Mouse (Mus musculus) spleen, embryonic (tissue): Measurements from ENCODE around the gene Chaf1a.

Source experiments
- CTCF ChIA-PET: fragments of 350-600 bp; sonication (Branson Sonifier 250); formaldehyde crosslinking; loops from one replicate; lab custom pipeline; 2022; lab: Charles Lee

Gene Chaf1a

DNA sequence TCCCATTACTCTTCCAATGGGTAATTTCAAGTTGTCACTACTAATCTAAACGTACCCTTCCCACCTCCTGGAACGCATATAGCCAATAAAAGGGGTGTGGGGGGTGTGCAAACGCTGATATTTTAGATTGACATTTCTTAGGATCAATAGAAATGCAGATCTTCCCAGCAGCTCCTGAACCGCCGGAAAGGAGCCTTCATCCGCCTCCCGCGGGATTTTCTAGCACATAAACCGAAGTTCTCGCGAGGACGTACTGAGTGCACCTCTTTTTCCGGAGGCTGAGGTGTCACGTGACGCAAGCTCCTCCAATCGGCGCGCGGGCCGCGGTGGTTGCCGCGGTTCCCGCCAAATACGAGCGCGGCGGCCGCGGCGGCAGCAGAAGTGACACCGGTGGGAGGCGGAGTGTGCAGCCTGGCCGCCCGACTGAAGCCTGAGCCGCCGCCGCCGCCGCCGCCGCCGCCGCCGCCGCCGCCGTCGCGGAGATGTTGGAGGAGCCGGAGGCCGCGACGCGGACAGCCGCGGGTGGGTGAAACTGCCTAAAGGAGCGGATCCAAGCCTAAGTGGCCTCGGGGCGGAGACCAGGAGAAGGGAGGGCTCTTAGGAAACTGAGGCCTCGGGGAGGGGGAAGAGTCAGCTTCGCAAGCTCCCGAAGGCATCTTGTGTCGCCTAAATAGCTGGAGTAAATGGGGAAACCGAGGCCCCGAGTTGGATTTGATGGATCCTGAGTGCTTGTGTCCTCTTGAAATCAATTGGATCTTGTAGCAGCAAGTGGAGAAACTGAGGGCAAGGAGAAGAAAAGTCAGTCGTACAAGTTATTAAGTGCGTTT is at the start of gene Chaf1a:
Gene Chaf1a, plus strand, starts transcription at position 410 of the 827 bp plus-strand sequence.
- CTCF ChIA-PET, result interaction anchor here (1.1 kb wide), 1 partner anchor 39 kb away, joined by 3 read pairs; the partner anchor contains the start of gene Hdgfl2

DNA sequence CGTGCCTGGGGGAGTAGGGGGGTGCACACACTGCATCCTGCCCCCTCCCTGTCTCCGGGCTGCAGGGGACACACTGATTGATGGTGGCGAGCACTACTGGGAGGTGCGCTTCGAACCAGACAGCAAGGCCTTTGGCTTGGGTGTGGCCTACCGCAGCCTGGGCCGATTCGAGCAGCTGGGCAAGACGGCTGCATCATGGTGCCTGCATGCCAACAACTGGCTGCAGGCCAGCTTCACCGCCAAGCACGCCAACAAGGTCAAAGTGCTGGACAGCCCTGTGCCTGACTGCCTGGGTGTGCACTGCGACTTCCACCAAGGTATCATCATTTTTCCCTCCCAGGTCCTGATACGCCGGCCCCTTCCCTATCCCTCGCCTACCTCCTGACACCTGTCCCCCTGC is 44.2 kb upstream of the Chaf1a start:
- CTCF ChIA-PET, result no interaction called here

DNA sequence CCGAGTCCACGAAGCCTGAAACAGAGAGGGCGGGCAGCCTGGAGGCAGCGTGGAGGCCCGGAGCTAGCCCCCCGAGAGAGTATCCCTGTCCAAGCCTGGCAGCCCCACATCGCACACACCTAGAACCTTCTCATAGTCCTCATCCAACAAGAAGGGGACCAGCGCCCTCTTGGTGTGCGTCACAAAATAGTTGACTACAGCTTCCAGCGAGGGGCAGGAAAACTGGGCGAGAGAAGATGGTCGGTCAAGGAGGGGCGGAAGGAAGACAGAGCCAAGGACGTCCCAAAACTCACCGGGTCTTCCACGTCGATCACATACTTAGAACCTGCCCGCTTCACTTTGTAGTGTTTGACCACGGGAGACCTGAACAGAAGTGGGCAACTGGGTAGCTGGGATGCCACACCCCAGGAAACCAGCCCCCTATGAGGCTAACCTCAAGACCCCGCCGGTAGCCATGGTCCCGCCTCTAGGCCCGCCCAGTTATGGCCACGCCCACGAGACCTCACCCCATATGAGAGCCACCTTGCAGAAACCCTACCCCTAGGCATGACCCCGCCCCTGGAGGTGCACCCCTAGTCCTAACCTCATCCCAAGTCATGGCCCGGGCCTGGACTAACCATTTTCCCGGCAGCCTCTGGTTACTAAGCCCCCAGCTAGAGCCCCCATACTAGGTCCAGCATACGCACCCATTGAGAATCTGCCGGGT is 40.3 kb upstream of the Chaf1a start:
- CTCF ChIA-PET, result no interaction called here

DNA sequence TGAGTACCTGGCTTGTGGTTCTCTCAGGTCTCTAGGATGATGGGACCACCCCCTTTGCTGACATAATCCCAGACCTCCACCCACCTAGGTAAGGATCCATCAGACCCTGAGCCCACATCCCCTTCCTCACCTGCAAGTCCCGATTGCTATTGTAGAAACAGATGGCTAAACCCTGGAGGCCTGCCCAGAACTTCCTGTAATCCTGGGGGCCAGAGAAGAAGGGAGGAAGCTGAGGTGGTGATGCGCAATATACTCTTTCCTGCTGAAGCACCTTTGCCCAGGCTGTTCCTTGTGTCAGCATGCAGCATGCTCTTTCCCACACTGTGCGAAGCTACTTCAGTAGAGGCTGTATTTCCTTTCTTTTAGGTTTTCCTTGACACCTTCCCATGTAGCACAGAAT is 37.2 kb upstream of the Chaf1a start:
- CTCF ChIA-PET, result no interaction called here

DNA sequence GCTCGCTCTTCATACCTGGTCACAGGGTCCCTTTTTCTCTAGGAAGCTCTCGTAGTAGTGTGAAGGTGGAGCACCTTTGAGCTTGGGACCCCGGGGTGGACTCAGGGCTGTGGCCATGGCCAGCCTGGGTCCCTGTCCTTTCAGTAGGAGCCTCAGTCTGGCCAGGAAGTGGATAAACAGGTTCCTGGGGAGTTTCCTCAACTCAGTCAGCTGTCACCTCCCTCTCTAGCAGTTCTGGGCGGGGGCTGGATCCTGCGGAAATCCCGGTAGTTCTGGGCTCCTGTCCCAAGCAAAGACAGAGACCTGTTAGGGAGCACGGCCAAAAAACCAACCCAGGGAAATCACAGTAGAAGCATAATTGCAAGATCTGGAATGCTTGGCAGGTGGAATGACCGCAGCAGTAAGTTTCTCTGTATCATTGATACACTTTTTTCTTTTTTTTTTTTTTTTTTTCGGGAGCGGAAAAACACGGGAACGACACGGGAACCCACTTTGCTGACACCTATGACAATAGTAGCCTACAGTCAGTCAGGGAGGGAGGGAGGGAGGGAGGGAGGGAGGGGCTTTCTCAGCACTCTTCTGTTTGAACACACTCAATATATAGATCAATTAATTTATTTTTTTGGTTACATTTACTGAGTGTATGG is 34.7 kb upstream of the Chaf1a start, which contains the start of the genes Stap2 and Mpnd:
Gene Stap2, minus strand, starts transcription at position 170 of the 647 bp plus-strand sequence.
Gene Mpnd, plus strand, starts transcription at position 297 of the 647 bp plus-strand sequence.
- CTCF ChIA-PET, result no interaction called here

DNA sequence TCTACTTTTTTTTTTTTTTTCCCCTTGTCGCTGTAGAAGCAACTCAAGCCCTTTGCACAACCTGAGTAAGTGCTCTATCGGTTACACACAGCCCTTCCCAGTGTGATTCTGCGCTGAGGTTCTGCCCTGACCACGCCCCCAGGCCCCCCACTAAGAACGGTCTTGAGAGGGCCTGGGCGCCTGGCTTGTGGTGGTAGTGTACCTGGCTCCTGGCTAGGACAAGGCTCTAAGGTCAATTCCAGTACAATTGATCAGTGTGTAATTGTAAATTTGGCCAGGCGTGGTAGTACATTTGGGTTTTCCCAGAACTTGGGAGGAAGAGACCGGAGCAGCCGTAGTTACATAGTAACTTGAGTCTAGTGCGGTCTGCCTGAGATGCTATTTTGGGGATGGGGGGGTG is 33.3 kb upstream of the Chaf1a start:
- CTCF ChIA-PET, result interaction anchor here (0.6 kb wide), 1 partner anchor 1280 kb away, joined by 3 read pairs; no protein-coding TSS in a partner anchor

DNA sequence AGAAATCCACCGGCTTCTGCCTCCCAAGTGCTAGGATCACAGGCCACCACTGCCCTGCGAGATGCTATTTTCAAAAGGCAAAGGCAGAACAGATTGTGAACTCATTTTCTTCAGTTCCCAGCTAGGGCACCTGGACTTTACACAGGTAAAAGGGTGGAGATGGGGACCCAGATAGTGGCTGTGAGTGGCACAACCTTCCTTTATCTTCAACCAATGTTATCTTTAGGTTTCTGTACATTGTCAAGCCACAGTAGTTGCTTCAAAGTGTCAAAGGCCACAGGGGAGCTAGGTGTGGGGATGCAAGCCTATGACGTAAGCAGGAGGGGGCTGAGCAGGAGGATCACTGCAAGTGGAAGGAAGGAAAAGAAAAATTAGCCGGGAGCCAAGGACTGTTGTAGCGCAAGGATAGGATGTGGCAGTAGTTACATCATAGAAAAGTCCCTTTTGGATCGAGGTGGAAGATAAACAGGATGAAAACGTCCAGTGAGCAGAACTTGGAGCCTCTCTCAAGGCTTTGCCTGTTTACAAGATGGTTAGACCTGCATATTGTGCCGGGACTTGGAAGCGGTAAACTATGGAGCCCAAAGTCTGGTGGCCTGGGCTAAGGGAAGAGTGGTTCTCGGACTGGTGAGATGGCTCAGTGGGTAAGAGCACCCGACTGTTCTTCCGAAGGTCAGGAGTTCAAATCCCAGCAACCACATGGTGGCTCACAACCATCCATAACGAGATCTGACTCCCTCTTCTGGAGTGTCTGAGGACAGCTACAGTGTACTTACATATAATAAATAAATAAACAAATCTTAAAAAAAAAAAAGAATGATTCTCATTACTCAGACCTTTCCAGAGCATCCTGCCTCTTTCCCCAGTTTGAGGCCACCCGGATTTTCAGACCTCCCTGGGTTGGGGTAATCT is 32.5 kb upstream of the Chaf1a start:
- CTCF ChIA-PET, result interaction anchor here (0.5 to 1.8 kb wide), 3 partner anchors 9 to 1280 kb away, joined by 3 to 5 read pairs (median 4); no protein-coding TSS in a partner anchor

DNA sequence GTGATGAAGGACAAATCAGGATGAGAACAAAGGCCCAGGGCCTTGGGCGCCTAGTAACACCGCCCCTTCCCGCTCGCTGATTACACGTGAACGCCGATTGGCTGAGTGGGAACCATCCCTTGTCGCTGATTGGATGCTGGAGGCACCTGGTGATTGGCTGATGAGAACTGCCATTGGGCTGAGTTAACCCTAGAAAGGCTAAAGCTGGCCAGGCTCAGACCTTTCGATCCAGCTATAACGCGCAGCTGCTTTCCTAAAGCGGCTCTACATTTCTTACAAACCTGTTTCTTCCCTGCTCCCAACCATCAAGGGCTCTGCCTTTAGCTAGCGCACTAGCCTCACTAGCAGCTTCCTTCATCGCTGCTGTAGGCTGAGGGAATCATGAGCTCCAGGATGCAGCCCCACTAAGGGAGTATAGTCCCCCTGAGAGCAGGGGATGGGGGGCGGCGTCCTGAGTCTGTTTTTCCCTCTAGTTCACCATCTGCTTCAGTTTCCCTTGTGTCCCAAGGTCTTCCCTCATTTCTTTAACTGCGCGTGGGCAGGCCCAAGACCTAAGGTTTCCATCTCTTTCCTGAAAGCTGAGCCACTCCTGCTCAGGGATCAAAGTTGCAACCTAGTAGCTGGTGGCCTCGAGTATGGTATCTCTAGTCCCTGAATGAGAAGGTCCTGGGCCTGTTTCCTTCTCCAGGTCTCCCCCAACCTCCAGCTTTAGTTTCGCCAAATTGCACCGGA is 31.7 kb upstream of the Chaf1a start:
- CTCF ChIA-PET, result interaction anchor here (0.5 to 1.8 kb wide), 3 partner anchors 9 to 114 kb away, joined by 4 to 6 read pairs (median 5); no protein-coding TSS in a partner anchor

DNA sequence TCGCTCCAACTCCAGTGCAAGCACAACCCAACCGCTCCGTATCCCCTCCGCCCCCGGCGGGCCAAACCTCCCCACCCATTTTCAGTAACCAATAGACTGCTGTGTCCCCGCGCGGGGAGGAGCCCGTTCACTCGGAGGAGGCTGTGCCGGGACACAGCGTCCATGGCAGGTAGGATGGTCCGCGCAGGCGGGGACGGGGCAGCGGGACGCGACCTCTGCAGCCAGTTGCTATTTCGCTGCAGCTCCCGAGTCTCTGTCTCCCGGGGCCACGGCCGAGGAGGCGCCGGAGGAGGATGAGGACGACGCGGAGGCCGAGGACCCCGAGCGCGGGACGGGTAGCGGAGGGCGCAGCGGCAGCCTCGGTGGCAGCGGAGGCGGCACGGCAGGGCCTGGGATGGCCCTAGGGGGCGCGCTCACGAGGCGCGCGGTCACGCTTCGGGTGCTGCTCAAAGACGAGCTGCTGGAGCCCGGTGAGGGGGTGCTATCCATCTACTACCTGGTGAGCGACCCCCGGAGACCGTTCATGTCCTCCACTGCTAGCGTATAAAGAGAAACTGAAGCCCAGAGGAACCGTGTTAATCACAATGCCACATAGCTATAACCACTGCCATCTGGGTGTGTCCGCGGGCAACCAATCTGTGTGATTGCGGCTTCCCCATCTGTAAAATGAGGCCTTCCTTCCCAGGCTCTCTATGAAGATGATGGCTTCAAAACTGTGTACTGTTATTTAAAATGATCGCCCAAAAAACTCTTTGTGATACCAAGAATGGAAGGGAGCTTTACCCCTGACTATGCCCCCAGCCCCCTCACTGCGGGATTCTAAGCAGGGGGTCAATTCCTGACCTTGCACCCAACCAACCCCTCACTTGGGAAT is 30.9 kb upstream of the Chaf1a start:
- CTCF ChIA-PET, result interaction anchor here (0.7 to 1.8 kb wide), 5 partner anchors 8 to 51 kb away, joined by 3 to 6 read pairs (median 3); no protein-coding TSS in a partner anchor

DNA sequence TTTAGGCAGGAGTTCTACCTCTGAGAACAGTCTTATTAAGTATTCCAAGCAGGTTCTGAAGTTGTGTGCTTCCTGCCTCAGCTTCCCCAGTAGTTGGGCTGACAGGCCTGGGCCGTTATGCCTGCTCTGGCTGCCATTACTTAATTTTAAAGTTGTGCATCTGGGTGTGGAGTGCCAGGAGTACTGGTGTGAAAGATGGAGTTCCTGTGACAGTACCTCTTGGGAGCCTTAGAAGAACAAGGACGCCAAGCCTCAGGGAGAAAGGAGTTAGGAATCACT is 30.3 kb upstream of the Chaf1a start:
- CTCF ChIA-PET, result interaction anchor here (0.7 to 1.5 kb wide), 4 partner anchors 11 to 51 kb away, joined by 3 to 6 read pairs (median 3); no protein-coding TSS in a partner anchor

DNA sequence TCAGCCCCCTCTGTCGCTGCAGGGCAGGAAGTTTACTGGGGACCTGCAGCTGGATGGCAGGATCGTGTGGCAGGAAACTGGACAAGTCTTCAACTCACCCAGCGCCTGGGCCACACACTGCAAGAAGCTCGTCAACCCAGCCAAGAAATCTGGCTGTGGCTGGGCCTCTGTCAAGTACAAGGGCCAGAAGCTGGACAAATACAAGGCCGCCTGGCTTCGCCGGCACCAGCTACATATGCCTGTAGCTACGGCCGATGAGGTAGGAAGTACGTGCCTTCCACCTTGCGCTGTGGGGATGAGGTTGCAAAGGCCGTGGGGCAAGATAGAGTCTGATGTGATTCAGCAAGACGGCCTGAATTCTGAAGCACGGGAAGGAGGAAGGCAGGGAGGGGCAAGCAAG is 30.0 kb upstream of the Chaf1a start:
- CTCF ChIA-PET, result interaction anchor here (0.7 to 1.5 kb wide), 3 partner anchors 11 to 50 kb away, joined by 3 to 6 read pairs (median 3); no protein-coding TSS in a partner anchor

DNA sequence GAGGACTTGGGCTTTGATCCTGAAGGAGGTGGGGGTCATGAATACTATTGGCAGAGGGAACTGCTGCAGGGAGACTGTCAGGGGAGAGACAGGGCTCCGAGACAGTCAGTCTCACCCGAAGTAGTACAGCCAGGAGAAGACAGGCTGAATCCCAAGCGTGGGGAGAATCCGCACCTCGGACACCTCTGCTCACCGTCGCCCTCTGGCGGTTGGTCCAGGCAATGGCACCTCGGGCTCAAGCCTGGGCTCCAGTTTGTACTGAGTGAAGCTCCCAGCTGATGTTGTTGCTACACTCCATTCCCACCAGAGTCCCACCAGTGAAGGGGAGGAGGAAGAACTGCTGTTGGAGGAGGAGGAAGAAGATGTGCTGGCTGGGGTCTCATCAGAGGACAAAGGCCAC is 29.6 kb upstream of the Chaf1a start:
- CTCF ChIA-PET, result interaction anchor here (1.3 kb wide), 1 partner anchor 11 kb away, joined by 3 read pairs; no protein-coding TSS in a partner anchor

DNA sequence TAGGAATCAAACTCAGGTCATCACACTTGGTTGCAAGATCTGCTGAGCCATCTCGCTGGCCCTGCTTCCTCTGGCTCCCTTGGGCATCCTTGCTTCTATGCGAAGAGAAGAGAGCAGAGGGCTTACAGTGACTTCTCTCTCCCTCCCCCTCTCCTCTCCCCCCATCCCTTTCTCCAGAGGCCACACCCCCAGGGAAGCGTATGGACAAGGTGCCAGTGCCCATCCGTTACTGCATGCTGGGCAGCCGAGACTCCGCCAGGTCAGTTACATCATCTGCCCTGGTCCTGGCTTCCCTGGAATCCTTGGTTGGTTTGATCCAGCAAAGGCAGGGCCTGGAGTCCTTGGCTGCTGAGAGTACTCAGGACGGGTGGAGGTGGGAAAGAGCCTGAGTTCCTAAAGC is 28.8 kb upstream of the Chaf1a start:
- CTCF ChIA-PET, result no interaction called here

DNA sequence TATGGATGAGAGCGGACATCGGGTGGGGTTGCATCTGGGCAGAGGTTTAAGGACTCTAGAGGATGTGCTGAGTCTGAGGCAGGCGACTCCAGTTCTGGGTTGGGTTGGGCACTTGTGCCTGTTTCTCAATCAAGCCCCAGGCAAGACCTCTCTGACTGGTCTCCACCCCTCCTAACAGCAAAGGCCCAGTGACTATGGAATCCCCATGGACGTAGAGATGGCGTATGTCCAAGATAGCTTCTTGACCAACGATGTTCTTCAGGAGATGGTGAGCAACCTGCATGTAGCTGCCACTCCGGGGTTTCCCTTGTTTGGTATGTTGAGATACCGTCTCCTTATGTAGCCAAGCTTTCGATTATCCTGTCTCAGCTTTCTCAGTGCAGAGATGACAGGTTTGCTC is 24.9 kb upstream of the Chaf1a start:
- CTCF ChIA-PET, result no interaction called here

DNA sequence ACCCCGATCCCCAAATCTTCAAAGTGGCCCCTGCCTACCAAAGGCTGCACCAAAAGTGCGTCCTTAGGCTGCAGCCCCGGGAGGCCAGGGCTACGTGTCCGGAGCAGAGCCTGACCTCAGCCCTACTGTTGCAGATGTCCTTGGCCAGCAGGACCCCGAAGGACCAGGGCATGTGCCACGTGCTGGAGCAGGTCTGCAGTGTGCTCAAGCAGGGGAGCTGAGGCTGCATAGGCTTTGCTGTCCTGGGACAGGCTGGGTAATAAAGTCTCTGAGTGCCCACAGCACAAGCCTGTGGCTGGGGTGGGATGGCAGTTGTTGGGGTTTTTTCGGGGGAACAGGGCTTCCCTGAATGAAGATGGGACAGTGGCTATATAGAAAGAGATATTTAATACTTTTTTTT is 23.9 kb upstream of the Chaf1a start:
- CTCF ChIA-PET, result no interaction called here

DNA sequence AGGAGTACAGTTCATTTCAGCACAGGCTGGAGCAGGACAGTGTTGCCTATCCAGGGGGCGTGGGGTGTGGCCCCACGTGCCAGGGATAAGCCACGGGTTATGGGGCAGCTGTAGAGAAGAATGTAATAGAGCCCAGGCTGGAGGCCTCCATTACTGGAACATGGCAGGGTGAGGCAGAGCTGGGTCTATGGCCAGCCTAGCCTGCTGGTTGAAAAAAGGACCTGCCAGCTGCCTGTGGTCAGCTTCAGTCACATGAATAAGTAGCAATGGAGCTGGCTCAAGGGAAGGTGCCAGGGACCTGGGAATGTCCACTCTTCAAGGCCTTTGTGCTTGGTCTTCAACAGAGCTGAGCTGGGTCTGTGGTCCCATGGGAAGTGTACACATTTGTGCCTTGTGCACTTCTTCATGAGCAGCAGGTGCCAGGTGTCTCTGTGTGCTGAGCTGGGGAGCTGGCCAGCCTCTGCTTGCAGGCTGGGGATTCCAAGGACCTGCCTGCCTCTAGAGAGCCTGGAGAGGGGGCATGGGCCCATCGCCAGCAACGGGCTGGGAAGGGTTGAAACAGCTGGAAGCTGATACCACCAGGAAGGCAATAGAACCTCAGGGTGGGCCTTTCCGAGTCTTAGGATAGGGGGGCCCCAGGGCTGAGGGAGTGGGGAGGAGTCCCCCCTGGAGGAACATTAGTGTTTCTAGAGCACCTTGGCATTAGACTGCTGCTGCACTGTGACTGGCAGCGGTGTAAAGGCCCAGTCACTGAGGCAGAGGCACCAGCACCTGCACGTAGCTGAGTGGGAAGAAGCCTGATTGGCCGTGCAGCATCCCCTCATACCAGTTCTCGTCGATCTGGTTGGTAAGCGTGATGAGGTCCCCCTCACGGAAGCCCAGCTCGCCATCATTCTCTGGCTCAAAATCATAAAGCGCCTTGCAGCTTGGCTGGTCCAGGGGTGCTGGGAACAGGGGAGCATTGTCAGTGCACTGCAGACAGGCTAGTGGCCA is 23.1 kb upstream of the Chaf1a start:
- CTCF ChIA-PET, result interaction anchor here (1.1 kb wide), 1 partner anchor 9 kb away, joined by 5 read pairs; no protein-coding TSS in a partner anchor

DNA sequence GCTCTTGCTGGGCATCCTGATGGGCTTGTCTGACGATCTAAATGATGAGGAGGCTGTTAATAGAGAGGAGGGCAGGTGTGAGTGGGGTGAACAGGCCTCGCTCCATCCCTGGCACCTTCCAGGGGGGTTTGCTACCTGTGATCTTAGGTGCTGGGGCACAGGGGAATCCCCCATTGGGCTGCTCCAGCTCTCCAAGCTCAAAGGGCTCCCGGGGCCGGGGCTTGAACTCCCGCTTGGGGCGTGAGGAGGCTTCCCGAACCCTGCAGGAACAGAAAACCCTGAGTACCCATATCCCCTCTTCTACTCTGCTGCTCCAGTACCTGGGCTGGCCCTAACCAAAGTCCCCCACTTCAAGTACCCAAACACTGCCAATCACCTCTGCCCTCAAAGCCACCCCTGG is 22.4 kb upstream of the Chaf1a start:
- CTCF ChIA-PET, result interaction anchor here (1.1 kb wide), 1 partner anchor 9 kb away, joined by 5 read pairs; no protein-coding TSS in a partner anchor
